Mouse (Mus musculus) cortical plate, adult 2 months (tissue): ENCODE results near the gene Jag2. TPM values are rescaled to one million over a fixed set of nuclear protein-coding genes. Genes with fewer than 3 reads are reported as not detected.

ENCODE experiments used
- H3K27ac ChIP-seq: fragments of 200-500 bp; 2 replicates; pipeline ENCODE4 v1.5.1; 2012; ENCODE audit warnings: low read length, control low read depth, inconsistent platforms; ENCODE audit not compliant: insufficient read depth
- H3K4me1 ChIP-seq: fragments of 200-500 bp; 2 replicates; pipeline ENCODE4 v1.6.1; 2011; ENCODE audit warnings: low read length; ENCODE audit not compliant: control insufficient read depth, insufficient read depth
- H3K4me3 ChIP-seq: fragments of 200-500 bp; 2 replicates; pipeline ENCODE4 v1.5.1; 2011; ENCODE audit warnings: mild to moderate bottlenecking, low read length, control low read depth; ENCODE audit not compliant: insufficient read depth
- CTCF ChIP-seq: fragments of 200-500 bp; IDR thresholded peaks from 2 replicates; pipeline ENCODE4 v1.5.1; 2011; ENCODE audit warnings: mild to moderate bottlenecking, control low read depth, low read length; ENCODE audit not compliant: insufficient read depth; ENCODE audit errors: extremely low read depth
- POLR2A ChIP-seq: fragments of 200-500 bp; IDR thresholded peaks from 2 replicates; pipeline ENCODE4 v1.6.1; 2011; ENCODE audit warnings: mild to moderate bottlenecking, low read length, control low read depth; ENCODE audit not compliant: insufficient read depth; ENCODE audit errors: extremely low read depth
- polyA plus RNA-seq: library from polyadenylated mRNA; depleted of rRNA; stranded (reverse); fragments of >200 nt; gene quantifications from 2 replicates; pipeline ENCODE4 v1.2.3, GENCODE M21; 2012

Gene Jag2
- polyA plus RNA-seq, 1 experiment, result 42.1 TPM

- H3K27ac ChIP-seq, result no peak overlapping the region
- no peak for TF ChIP-seq POLR2A
- H3K4me1 ChIP-seq, result 0 out of 2 replicates have a peak, but pooled peaks cover 2% of the 10 kb centered on the region
- no peak overlapping the region for H3K4me3 ChIP-seq
Observed at GRCm38 (mm10) chr12:112881301-112881815, 48.2 kb downstream of the Jag2 start.

- TF ChIP-seq CTCF (no peak), POLR2A (no peak)
- H3K27ac ChIP-seq, result no peak overlapping the region
- H3K4me1 ChIP-seq, result 0 out of 2 replicates have a peak, but pooled peaks cover 2% of the 10 kb centered on the region
- H3K4me3 ChIP-seq, result no peak overlapping the region
Observed at GRCm38 (mm10) chr12:112880661-112881060, 48.9 kb downstream of the Jag2 start.

DNA sequence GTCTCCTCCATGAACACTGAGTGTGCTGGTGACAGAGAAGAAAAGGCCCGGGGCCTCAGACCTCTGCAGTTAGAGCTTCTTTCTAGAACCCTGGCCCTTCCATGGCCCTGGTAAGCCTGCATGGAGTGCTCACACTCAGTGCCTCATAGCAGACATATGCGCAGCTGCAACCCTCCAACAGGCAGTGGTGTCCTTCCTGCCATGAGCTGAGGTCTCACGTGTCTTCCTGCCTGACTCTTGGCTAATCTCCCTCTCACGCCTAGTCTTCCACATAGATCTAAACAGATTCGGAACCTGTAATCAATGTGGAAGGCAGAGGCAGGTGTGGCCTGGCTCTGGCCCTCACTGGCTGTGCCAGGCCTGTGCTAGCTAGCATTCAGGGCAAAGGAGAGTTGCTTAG is 49.8 kb downstream of the Jag2 start:
- Histone ChIP-seq H3K4me3 (no peak overlapping the region), H3K4me1 (0 out of 2 replicates have a peak, but pooled peaks cover 2% of the 10 kb centered on the region), H3K27ac (no peak overlapping the region)
- TF ChIP-seq CTCF (no peak), POLR2A (no peak)

GRCm38 (mm10) chr12:112877607-112878020 is 52.0 kb downstream of the Jag2 start:
- no peak overlapping the region for H3K4me3 ChIP-seq
- TF ChIP-seq CTCF, result no peak
- no peak for TF ChIP-seq POLR2A
- H3K4me1 ChIP-seq, result 0 out of 2 replicates have a peak, but pooled peaks cover 2% of the 10 kb centered on the region
- H3K27ac ChIP-seq, result no peak overlapping the region

- TF ChIP-seq POLR2A (no peak), CTCF (no peak)
- Histone ChIP-seq H3K27ac (no peak overlapping the region), H3K4me1 (0 out of 2 replicates have a peak, but pooled peaks cover 2% of the 10 kb centered on the region), H3K4me3 (no peak overlapping the region)
Observed at GRCm38 (mm10) chr12:112877073-112877576, 52.5 kb downstream of the Jag2 start.

GRCm38 (mm10) chr12:112876332-112877072 is 53.1 kb downstream of the Jag2 start:
- 0 out of 2 replicates have a peak, but pooled peaks cover 2% of the 10 kb centered on the region for H3K4me1 ChIP-seq
- TF ChIP-seq POLR2A (no peak), CTCF (no peak)
- H3K27ac ChIP-seq, result no peak overlapping the region
- H3K4me3 ChIP-seq, result no peak overlapping the region

DNA sequence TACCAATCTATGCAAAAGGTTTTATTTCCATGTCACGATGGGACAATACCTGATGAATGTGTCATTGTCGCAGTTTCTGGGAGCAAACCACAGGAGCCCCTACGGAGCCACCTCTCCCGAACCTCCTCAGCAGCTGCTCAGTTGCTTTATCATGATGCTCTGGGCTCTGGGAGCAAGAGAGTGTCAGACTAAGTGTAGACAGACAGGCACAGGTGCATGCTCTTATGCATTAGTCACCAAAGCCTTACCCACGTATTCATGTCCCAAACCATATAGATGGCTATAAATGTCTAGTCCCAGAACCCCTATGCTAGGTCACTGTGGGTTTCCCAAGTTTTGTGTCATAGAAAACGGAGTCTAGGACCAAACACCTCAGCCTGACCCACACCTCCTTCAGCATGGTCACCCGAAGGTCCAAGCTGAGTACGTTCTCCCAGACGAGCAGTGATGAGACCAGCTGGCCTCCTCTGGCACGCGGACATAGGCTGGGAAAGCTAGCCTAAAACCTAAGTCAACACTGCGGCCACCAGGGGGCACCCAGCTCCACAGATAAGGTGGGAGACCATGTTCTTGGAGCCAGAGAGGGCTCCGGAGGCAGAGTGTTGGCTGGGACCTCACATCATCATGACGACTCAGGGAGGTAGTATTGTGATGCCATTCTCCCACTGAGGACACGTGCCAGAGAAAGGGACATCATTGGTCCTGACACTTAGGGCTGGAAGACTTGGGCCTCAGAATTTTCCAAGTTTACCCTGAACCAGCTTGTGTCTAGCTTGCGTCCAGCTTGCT is 54.2 kb downstream of the Jag2 start:
- Histone ChIP-seq H3K27ac (no peak overlapping the region), H3K4me3 (no peak overlapping the region), H3K4me1 (0 out of 2 replicates have a peak, but pooled peaks cover 2% of the 10 kb centered on the region)
- TF ChIP-seq CTCF (peak; percentile 81), POLR2A (no peak)

- Histone ChIP-seq H3K27ac (no peak overlapping the region), H3K4me1 (0 out of 2 replicates have a peak, but pooled peaks cover 2% of the 10 kb centered on the region), H3K4me3 (no peak overlapping the region)
- TF ChIP-seq POLR2A (no peak), CTCF (no peak)
Observed at GRCm38 (mm10) chr12:112874199-112874598, 55.4 kb downstream of the Jag2 start.

GRCm38 (mm10) chr12:112873452-112874190 is 56.0 kb downstream of the Jag2 start:
- TF ChIP-seq POLR2A, result no peak
- peak; percentile 56; the same call in 1 of the 2 replicates for TF ChIP-seq CTCF
- H3K4me3 ChIP-seq, result no peak overlapping the region
- H3K27ac ChIP-seq, result no peak overlapping the region
- H3K4me1 ChIP-seq, result 0 out of 2 replicates have a peak, but pooled peaks cover 2% of the 10 kb centered on the region
